Mouse (Mus musculus) lung, postnatal 36 days (tissue): Measurements from ENCODE around the gene Cdca4.
"Not testable (repeated sequence)": the region's sequence is repeated elsewhere in the genome, so short reads cannot be mapped to it uniquely, and the experiment has no call there.

Source experiments
- DNase-seq: peaks from one replicate; pipeline ENCODE4 v3.0.0; 2022; ENCODE audit warnings: mixed read lengths

The Cdca4 gene

GRCm38 (mm10) chr12:112857021-112857925 lies 28.1 kb upstream of the Cdca4 start:
- DNase-seq, result no peak

- DNase-seq, result no peak
Measured at GRCm38 (mm10) chr12:112856338-112856737, 27.1 kb upstream of the Cdca4 start.

GRCm38 (mm10) chr12:112854610-112855333 lies 25.5 kb upstream of the Cdca4 start:
- peak; percentile 58 for DNase-seq

- DNase-seq, result no peak
Measured at GRCm38 (mm10) chr12:112853050-112853729, 24.0 kb upstream of the Cdca4 start.

GRCm38 (mm10) chr12:112851116-112851515 lies 21.9 kb upstream of the Cdca4 start:
- DNase-seq, result peak; percentile 43

GRCm38 (mm10) chr12:112850344-112850743 lies 21.1 kb upstream of the Cdca4 start:
- no peak for DNase-seq

- peak; percentile 43 for DNase-seq
Measured at GRCm38 (mm10) chr12:112849235-112850022, 20.2 kb upstream of the Cdca4 start.

- DNase-seq, result no peak
Measured at GRCm38 (mm10) chr12:112847880-112848279, 18.7 kb upstream of the Cdca4 start.

GRCm38 (mm10) chr12:112843803-112844202 lies 14.6 kb upstream of the Cdca4 start:
- DNase-seq, result peak; percentile 94

- DNase-seq, result not testable (repeated sequence)
Measured at GRCm38 (mm10) chr12:112842128-112842527, 12.9 kb upstream of the Cdca4 start.

GRCm38 (mm10) chr12:112841338-112841892 lies 12.2 kb upstream of the Cdca4 start:
- DNase-seq, result not testable (repeated sequence)

- DNase-seq, result no peak
Measured at GRCm38 (mm10) chr12:112840209-112841086, 11.2 kb upstream of the Cdca4 start.

GRCm38 (mm10) chr12:112835046-112835445 lies 5.8 kb upstream of the Cdca4 start:
- no peak for DNase-seq

- DNase-seq, result peak; percentile 54
Measured at GRCm38 (mm10) chr12:112833527-112833926, 4.3 kb upstream of the Cdca4 start.

GRCm38 (mm10) chr12:112832411-112832810 lies 3.2 kb upstream of the Cdca4 start:
- DNase-seq, result no peak

- DNase-seq, result no peak
Measured at GRCm38 (mm10) chr12:112830570-112830969, 1.3 kb upstream of the Cdca4 start.

- DNase-seq, result no peak
Measured at GRCm38 (mm10) chr12:112830141-112830540, 918 bp upstream of the Cdca4 start.

GRCm38 (mm10) chr12:112828501-112829243 lies 551 bp downstream of the Cdca4 start:
- peak; percentile 73 for DNase-seq

- DNase-seq, result no peak
Measured at GRCm38 (mm10) chr12:112825901-112826300, 3.3 kb downstream of the Cdca4 start.

GRCm38 (mm10) chr12:112823221-112823620 lies 6.0 kb downstream of the Cdca4 start:
- peak; percentile 43 for DNase-seq
